Mouse (Mus musculus): ENCODE results near the gene Sertm1.

- TF ChIP-seq POLR2A (IDR thresholded peaks at IDR 0.05; ENCODE audit: low read depth, low read length) (no peak), CTCF (IDR thresholded peaks at IDR 0.05; ENCODE audit: extremely low read depth, insufficient read length, insufficient replicate concordance, low read depth, low read length) (no peak)
Measured at GRCm38 (mm10) chr3:54886501-54886900, 29.2 kb downstream of the Sertm1 start.
